Mouse (Mus musculus) testis, postnatal 10 days (tissue): ENCODE measurements around the gene Csrp1.

ENCODE experiments used
- DNase-seq: peaks from one replicate; pipeline ENCODE4 v3.0.0; 2021; ENCODE audit warnings: low spot score

Csrp1 gene

GRCm38 (mm10) chr1:135731897-135732684 is 12.2 kb downstream of the Csrp1 start:
- no peak for DNase-seq

- no peak for DNase-seq
Observed at GRCm38 (mm10) chr1:135734225-135734937, 14.5 kb downstream of the Csrp1 start.

- no peak for DNase-seq
Observed at GRCm38 (mm10) chr1:135735460-135735859, 15.6 kb downstream of the Csrp1 start.

DNA sequence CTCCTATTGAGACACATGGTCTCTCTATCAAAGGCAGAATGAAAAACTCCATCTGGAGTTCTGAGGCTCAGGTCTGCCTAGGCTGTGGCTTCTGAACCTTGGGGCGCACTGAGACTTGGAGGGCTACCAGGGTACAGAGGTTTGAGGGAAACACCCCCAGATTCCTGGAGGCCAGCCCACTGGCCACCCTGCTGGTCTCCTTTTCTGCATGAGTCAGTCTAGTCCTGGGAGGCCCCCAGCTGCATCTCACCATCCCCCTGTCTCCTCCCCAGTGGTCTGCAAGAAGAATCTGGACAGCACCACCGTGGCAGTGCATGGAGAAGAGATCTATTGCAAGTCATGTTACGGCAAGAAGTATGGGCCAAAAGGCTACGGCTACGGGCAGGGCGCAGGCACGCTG is 25.1 kb downstream of the Csrp1 start:
- DNase-seq: no peak

DNA sequence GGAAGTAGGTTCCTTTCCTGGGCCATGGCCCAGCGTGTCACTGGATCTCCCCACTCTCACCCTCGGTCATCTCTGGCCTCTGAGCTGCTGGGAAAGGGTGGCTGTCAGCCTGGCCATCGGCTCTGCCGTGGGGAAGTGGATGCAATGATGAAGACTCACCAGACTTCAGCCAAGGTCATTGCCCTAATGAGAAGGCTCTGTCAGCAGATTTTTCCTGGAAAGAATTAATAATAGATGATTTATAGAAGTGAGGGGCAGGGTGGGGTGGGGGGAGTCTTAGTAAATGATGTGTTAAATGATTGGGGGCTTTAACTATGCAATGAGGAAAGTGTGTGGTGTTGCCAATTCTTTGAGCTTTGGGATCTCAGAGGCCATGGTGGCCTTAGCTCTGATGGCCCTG is 26.4 kb downstream of the Csrp1 start:
- no peak for DNase-seq

GRCm38 (mm10) chr1:135752737-135753348 is 33.0 kb downstream of the Csrp1 start:
- peak; percentile 97 for DNase-seq

DNA sequence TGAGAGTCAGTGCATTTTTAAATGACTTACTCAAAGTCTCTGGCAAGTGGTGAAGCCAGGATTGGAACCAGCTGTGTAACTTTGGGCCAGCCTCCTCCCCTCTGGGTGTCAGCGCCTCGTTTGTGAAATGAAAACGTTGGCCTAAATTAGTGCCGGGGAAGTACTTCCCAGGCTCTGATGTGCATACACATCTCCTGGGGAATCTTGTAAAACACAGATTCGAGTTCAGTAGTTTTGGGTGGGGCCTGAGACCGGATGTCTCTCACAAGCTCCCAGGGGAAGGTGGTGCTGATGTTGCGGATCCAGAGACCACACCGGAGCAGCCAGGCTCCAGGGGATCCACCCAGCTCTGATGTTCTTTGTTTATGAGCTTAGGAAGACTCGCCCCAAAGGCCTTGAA is 35.4 kb downstream of the Csrp1 start:
- no peak for DNase-seq

- DNase-seq: no peak
Observed at GRCm38 (mm10) chr1:135755913-135756312, 36.1 kb downstream of the Csrp1 start.

GRCm38 (mm10) chr1:135757287-135757686 is 37.4 kb downstream of the Csrp1 start:
- no peak for DNase-seq

GRCm38 (mm10) chr1:135759685-135760084 is 39.8 kb downstream of the Csrp1 start:
- no peak for DNase-seq

GRCm38 (mm10) chr1:135760216-135760615 is 40.4 kb downstream of the Csrp1 start:
- no peak for DNase-seq

DNA sequence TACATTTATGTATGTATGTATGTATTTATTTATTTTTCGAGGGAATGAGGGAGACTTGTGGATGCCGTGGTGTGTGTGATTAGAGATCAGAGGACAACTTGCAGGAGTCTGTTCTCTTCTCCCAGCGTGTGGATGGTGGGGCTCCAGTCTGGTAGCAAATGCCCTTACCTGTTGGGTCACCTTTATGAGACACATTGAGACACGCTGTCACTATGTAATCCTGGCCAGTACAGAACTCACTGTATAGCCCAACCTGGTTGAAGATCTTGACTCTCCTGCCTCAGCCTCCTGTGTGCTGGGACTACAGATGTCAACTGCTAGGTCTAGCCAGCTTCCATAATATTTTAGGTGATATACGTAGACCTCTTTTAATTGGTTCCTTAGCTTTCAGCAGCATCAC is 41.9 kb downstream of the Csrp1 start:
- no peak for DNase-seq

- DNase-seq: no peak
Observed at GRCm38 (mm10) chr1:135763503-135764205, 43.8 kb downstream of the Csrp1 start.

DNA sequence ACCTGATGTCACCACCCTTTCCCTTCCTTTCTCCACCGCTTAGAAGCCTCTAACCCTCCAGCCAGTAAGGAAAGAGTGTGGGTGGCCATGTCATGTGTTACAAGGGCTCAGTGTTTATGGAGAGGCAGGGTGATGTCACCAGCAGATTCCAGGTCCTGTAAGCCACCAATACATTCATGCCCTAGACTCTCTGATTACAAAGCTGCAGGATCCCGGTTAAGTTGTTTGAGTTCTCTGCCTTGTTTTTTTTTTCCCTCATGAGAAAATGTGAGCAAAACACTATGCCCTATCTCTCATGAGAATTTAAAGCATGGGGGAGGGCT is 44.3 kb downstream of the Csrp1 start:
- DNase-seq: no peak

DNA sequence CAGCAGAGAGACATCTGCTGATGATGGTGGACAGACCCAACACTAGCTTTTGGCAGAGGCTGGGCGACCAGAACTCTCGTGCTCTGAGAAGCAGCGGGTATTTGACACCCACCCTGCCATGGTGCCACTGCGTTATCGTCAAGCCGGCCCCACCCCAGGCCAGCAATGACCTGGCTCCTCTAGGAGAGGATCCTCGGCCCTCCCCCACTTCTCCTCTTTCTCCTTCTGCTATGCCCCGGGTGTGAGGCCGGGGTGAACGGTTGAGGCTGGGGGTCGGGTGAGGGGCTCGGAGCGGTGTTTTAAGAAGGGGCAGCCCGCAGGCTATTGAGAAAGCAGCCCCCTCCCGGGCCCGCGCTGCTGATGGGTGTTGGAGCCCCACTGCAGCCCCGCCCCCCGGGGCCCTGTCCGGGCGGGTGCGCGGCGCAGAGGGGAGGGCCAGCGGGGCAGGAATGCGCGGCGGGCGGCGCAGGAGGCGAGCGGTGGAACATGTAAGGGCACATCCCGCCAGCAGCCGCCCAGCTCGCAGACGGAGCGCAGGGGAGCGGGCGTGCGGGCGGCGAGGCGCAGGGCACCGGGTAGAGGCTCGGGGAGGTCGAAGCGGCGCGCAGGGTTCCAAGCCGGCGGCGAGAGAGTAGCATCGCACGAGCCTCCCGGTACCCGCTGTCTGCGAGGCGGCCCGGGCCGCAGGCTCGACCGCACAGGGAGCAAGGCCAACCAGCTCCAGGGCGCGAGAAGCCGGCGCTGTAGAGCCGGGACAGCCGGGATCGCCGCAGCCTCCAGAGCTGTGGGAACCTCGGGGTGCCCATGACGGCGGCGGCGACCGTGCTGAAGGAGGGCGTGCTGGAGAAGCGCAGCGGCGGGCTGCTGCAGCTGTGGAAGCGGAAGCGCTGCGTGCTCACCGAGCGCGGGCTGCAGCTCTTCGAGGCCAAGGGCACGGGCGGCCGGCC is 46.1 kb downstream of the Csrp1 start, which contains the start of gene Phlda3:
Phlda3 (plus strand) TSS at position 475 of the 947 bp plus-strand sequence.
- DNase-seq: peak; percentile 89

DNA sequence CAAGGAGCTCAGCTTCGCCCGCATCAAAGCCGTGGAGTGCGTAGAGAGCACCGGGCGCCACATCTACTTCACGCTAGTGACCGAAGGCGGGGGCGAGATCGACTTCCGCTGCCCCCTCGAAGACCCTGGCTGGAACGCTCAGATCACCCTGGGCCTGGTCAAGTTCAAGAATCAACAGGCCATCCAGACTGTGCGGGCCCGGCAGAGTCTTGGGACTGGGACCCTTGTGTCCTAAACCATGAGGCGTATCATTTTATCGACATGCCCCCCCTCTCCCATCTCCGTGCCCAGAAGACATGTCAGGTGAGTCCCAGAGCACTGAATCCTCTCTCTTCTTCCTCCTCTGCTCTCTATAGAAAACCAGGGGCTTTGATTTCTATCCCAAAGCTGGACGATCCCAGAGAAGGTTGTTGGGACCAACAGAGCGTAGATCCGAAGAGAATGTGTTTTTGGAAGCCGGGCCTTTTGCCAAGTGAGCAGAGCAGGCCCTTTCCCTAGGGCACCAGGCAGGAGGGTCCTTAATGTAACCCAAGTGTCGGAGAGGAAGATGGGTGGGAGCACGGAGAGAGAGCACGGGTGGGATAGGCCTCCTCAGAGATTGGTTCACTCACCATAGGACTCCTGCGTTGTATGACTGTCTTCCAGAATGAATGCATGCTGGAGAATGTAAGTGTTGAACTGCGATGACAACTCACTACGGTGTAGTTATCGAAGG is 46.9 kb downstream of the Csrp1 start:
- DNase-seq: no peak

- no peak for DNase-seq
Observed at GRCm38 (mm10) chr1:135767324-135767890, 47.5 kb downstream of the Csrp1 start.

DNA sequence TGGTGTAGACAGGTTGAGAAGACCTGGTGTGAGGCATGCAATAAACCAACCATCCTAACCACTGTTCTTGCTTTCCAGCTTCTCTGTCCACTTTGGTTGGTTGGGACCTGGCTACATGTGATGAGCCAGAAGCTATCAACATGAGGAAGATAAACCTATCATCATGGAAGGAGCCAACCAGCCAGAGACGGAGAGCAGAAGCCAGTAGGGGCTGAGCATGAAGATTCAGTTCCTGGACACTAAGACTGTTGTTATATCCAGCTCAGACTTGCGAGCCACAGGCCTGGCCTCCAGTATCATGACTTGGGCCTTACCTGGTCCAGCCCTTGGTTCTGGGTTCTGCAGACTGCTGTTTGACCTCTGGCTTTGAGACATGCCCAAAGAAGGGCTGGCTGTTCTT is 48.5 kb downstream of the Csrp1 start:
- DNase-seq: no peak

- no peak for DNase-seq
Observed at GRCm38 (mm10) chr1:135770237-135770636, 50.4 kb downstream of the Csrp1 start.

DNA sequence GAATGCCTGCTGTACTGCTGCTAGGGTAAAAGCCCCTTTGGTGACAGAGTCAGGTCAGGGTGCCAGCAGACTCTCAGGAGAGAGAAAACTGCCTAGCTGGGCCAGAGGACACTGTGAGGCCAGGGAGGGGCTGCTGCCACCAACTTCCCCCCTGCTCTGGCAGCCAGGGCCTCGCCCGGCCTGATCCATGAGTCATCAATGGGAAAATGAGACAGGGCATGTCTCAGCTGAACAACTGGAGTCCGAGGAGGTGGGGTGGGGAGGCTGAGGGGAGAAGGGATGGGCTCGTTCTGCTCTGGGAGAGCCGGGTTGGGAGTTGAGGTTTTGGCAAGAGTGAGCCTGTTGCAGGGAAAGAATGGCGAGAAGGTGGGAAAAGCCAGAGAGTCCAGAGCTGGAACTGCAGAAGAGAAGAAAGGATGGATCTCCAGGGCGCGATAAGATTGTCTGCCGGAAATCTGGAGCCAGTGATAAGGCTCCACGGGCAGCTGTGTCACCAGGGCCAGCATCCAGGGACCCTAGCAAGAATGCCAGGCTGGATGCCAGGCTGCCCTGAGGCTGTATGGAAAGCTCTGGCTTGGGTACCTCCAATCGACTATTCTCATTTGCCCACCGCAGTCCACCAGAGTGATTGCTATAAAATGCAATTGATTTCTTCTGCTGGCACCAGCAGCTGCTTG is 51.2 kb downstream of the Csrp1 start:
- DNase-seq: no peak
